Mouse (Mus musculus): ENCODE measurements around the gene Cript.
"Not testable (repeated sequence)": the region's sequence is repeated elsewhere in the genome, so short reads cannot be mapped to it uniquely, and the experiment has no call there.

Gene Cript

DNA sequence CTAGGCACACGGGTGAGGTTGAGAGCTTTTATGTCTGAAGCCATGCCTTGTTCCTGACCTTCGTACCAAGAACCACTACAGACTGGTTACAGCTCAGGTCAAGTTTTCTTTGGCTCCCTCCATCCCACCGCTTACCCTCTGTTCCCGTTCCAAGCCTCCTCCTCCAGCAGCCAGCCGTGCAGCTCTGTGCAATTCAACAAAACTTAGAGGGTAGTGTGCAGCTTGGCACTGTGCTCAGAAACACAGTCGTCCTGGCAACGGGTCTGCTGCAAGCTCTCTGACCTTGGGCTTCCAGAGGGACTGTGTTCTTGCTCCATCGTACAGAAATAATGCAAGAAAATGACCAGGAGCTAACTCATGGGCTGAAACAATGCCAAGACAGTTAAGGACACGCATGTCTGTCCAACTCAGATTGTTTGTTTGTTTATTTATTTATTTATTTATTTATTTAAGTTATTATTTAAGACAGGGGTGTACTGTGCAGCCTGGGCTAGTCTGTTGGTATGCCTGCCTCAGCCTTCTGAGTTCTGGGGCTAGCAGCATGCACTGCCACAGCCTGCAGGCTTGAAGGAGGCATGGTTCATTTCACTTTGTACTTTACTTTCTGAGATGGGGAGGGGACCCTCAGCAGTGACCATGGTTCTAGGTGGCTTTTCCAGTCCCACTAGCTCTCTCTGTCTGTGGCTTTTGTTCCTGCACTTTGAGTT is 25.3 kb downstream of the Cript start:
- peak; percentile 80 for DNase-seq

DNA sequence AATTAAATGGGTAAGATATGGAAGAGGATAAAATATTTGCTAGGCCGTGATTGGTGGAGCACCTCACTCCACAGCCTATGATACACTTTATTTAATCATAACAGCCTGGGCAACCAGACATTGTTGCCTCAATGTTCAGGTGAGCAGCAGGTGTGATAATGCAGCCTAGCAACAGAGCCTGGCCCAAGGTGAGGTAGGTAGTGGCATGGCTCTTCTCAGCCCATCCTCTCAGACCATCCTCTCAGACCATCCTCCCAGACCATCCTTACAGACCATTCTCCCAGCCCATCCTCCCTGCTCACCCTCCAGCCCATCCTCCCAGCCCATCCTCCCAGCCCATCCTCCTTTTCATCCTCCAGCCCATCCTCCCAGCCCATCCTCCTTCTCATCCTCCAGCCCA is 26.3 kb downstream of the Cript start:
- DNase-seq: no peak

DNA sequence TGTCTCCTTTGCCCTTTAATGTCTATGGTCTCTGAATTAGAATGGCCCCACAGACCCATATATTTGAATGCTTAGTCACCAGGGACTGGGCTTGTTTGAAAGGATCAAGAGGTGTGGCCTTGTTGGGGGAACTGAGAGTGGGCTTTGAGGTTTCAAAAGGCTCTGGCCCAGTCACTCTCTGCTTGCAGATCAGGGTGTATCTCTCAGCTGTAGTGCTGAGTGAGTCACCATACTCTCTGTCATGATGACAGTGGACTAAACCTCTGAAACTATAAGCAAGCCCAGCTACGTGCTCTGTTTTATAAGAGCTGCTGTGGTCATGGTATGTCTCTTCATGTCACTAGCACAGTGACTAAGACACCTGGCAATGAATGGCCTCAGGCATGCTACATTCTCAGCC is 27.1 kb downstream of the Cript start:
- no peak for DNase-seq

DNA sequence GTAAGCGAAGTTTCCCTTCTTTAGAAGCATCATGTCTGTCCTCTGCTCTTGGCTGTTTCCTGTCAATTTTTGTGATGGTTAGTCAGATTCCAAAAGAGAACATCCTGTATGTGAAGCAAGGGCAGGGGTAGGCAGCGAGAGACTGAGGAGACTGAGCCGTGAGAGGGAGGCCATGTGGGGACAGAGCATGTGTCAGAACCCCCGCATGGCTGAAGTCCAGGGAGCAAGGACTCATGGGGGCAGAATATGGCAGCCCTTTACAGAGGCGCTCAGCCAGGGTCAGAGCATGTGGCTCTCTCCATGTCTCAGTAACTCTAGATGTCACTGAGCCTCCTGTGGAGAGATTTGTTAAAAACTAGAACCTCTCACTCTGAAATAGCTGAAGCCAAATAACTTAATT is 28.6 kb downstream of the Cript start:
- no peak for DNase-seq

DNA sequence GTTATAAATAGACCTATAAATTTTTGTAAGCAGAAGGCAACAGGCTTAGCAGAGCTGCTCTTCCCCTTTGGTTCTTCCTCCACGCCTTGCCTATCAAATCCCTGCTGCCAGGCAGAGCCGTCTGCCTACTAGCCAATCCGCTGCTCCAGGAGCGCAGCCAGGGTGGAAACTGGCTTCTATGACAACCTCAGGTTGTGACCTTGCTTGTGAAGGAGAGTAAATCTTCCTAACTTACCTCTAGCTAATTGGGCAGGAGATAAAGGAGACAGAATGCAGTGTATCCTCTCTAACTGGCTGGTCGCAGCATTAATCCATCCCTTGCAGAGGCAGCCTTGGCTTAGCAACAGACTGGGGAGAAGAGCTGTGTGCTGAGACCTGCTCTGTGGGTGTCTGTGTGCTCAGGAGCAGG is 29.7 kb downstream of the Cript start:
- peak; percentile 78 for DNase-seq

DNA sequence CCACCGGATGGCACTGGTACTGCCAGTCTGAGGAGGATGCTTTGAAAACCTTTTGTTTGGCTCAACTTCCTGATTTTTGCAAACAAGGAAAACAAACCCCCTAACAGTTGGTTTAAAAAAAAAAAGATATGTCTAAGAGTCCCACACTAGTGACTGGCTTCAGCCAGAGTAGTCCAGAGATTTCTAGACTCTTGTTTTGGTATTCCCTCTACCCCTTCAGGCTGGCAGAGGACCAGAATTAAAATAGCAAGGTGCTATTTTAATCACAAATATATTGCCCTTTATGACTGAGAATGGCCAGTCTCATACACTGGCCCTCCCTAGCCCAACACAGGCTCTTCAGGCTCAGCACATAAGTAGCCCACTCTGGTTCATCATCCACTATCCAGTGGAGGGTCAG is 30.3 kb downstream of the Cript start:
- DNase-seq: no peak

DNA sequence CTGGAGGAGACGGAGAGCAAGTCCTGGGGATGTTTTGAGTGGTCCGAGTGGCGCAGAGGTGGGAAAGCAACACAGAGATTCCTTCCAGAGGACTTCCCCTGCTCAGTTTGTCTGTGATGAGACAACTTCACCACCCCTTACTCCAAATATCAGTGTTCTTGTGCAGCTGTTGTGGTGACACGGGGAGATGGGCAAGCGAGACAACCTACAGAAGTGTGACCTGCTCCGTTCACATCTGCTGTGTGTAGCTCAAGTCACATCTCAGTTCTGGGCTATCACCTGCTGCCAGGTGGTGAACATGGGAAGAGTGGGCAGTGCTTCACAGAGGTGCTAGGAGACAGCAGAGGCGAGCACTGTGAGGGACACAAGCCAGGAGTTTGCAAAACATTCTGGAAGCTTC is 31.4 kb downstream of the Cript start:
- DNase-seq: no peak

DNA sequence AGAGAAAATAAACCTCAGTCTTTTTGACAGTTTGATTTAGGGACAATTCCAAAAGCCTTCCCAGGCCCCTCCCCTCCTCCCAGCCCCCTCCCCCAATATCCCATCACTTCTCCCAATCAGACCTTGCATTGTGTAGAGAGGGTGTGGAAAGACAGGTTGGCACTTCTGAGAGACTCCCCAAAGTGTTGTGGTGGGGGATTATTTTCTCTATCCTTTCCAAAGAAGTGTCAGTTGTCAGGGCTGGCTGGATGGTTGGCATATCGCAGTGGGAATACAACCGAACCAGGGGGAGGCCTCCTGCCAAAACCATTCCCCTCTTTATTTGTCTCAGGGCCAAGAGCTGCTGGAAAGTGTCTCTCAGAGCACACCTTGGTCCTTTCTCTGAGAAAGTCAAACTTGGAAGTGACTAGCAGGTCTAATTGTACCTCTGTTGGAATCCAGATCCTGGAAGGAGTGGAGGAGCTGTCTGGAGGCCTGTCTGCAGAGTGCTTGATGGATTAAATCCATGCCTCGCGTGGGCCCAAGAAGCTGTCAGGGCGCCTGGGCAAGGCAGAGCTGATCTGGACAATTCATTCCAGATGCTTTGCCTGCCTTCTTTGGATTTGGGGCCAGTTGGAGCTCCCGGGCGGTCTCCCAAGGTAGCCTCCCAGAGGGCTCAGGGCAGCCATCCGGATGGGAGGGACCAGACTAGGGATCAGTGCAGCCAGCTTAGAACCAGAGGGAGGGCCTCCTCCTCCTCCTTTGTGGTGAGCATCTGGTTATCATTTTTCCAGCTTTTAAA is 32.3 kb downstream of the Cript start:
- DNase-seq: no peak

DNA sequence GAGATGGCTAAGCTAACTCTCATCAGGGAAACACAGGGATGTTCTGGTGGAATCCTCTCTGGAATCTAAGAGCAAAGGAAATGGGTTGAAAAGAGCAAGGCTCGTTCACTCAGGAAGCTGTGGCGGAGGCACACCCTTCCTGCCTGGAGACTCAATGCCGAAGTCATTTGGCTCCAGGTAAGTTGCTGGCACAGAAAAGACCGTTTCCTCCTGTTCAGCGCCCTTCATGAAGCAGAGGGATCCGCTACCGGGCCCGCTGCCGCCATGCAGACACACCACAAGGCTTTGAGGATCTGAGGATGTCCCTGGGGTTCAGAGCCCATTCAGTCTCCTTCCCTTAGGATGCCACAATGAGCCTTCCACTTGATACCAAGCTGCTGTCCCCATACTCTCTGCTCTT is 37.3 kb downstream of the Cript start:
- DNase-seq: peak; percentile 63

DNA sequence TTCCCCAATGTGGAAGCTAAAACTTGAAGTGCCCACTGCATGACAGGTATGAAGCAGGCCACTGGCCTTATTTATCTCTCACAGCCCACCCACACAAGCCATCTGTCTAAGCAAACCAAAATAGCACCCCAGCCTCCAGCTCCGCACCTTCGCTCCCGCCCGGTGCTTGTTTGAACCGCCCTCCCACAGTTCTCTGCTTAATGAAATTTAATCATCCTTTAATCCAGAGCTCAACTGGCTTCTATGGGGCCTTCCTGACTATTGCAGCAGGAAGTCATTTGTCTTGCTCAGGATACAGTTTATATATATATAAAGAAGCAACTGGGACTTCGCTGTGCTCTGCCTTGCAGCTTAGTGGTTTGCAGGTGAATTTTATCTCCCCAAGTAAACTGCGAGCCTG is 38.1 kb downstream of the Cript start:
- DNase-seq: no peak

DNA sequence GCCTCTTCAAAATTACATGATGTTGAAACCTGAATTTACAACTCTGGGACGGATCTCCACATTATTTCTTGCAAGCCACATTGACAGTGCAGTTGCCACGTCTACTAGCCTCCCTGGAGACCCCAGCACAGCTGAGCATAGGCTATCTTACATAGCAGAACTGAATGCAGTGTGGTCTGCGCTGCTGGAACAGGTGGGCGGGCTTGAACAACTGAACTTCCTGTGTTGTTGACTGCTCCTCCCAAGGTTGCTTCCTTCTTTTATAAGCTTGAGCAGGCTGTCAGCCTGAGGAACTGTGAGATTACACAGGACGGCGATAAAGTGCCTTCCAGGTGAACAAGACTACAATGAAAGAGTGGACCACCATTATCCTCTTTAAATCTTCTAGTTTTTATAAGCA is 38.6 kb downstream of the Cript start:
- DNase-seq: no peak

DNA sequence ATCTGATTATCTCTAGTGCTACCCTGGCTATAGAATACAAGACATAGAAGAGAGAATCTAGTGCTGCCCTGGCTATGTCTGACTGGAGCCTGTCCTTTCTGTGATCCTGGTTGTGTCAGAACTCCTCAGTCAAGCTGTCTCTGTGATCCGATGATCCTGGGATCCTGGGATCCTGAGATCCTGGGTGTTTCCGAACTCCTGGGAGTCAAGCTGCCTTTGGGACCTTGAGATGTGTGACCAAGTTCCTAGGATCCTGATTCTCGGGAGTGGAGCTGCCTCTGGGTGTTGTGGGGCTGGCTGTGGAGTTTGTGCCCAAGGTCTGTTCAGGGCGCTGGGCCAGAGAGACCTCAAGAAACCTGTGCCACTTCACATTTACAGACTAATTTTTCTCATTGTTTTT is 43.6 kb downstream of the Cript start:
- no peak for DNase-seq

DNA sequence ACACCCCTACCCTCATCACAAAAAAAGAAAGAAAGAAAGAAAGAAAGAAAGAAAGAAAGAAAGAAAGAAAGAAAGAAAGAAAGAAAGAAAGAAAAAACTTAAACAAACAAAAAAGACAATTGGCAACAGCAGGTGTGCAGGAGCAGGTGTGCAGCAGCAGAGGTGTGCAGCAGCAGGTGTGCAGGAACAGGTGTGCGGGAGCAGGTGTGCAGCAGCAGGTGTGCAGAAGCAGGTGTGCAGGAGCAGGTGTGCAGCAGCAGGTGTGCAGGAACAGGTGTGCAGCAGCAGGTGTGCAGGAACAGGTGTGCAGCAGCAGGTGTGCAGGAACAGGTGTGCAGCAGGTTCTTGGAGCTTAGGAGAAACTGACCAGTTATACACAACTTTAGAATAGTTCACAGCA is 46.8 kb downstream of the Cript start:
- DNase-seq: not testable (repeated sequence)

DNA sequence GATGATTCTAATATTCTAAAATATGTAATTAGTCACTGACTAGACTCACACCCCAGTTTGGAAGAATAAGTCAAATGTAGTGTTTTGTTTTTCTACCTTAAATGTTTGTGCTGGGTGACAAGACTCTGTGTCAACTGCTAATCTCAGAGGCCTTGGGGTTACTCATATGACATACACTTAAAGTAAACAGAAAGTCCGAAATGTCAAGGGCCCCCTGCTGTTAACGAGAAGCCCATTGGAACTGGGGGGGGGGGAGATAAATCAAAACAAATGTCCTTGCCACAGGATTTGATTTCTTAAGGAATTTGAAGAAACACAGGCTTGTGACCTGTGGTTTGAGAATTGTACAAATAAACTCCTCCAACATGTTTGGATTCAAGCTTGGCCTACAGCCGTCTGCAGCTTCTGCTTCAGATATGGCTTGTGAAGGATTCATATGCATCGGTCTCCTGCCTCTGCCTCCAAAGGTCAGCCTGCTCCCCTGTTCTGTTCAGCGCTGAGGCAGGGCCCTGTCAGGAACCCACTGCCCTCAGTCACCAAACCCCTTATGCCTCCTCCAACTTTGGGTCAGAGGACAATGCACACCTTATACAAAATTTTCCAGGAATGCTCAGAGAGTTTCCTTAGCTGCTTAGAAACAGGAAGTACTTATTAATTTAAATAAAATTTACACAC is 47.6 kb downstream of the Cript start:
- DNase-seq: no peak

DNA sequence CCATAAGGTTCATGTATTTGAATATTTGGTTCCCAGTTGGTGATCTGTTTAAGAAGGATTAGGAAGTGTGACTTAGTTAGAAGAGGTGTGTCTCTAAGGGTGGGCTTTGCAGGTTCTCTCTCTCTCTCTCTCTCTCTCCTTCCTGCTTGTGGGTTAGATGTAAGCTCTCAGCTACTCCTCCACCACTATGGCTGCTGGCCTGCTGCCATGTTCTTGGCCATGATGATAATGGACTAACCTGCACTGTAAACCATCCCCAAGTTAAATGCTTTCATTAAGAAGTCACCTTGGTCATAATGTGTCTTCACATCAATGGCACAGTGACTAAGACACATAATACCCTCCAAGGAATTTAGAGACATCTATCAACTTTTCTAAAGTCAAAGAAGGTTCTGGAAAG is 48.1 kb downstream of the Cript start:
- no peak for DNase-seq

DNA sequence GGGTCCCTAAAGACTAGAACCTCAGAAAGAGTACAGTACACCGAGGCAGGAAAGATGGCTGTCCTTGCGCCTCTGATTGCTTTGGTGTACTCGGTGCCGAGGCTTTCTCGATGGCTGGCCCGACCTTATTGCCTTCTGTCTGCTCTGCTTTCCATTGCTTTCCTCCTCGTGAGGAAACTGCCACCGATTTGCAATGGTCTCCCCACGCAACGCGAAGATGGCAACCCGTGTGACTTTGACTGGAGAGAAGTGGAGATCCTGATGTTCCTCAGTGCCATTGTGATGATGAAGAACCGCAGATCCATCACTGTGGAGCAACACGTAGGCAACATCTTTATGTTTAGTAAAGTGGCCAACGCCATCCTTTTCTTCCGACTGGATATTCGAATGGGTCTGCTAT is 52.9 kb downstream of the Cript start:
- not testable (repeated sequence) for DNase-seq

DNA sequence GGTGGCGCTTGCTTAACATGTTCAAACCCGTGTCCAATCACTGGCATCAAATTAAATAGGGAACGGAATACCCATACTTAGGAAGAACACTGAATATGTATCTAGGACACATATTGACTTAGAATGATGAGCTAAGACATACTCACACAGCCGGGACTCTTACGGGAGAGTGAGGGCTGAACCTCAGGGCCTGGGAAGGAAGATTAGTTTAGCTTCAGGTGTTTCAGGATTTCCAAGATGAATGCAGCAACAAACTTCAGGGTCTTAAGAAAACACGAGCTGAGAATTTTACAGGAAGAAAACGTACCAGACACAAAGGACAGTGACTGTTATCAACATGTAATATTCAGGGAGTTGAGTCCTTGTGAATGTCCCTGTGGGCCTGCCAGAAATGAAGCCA is 55.4 kb downstream of the Cript start:
- DNase-seq: no peak

DNA sequence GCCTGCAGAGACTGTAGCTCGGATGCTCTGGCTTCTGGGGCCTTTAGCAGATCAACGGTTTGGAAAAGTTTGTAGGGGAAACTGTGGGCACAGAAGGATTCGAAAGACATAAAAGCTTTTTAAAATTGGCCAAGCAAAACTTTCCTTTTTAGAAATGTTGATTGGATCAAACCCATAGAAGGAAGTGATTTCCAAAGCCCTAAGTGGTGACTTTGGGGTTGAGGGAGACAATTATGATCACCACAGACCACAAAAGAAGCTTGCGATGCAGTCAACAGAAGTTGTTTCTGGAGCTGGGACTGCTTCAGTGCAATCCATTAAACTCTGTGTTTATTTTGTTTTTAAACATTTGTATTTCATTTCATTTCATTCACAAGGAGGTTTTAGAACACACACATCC is 57.2 kb downstream of the Cript start:
- no peak for DNase-seq

DNA sequence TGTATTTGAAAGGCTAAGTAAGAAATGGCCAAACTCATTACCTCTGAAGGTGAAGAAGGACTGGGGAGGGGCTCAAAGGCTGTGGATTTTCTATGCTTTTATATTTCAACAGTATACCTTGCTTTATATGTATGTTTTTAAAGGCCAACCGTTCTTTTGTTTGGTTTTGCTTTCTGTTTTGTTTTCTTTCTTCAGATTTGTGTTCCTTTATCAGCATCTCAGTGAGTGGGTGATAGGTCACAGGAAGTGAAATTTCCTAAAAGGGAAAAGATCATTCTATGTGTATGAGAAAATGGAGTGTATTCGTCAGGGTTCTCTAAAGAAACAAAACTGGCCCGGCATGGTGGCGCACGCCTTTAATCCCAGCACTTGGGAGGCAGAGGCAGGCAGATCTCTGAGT is 58.3 kb downstream of the Cript start:
- no peak for DNase-seq

Measured in kidney, postnatal 14 days (tissue).